Mouse (Mus musculus): Measurements from ENCODE around the gene Prdm2. TPM values are rescaled to one million over a fixed set of nuclear protein-coding genes. Genes with fewer than 3 reads are reported as not detected.

Prdm2 gene
- polyA plus RNA-seq, 1 experiment = 28.6 TPM

- H3K27ac ChIP-seq (ENCODE audit: insufficient read depth, low read length) = no peak overlapping the region
- no peak overlapping the region for H3K4me3 ChIP-seq (ENCODE audit: insufficient read depth, low read length)
- peaks cover 10% of the 10 kb centered on the region for H3K4me1 ChIP-seq (ENCODE audit: control insufficient read depth, insufficient read depth, low read length)
- TF ChIP-seq POLR2A (IDR thresholded peaks at IDR 0.05; ENCODE audit: low read depth, low read length) (no peak), CTCF (IDR thresholded peaks at IDR 0.05; ENCODE audit: borderline replicate concordance, insufficient read depth, low read length) (no peak)
Observed at GRCm38 (mm10) chr4:143190657-143191056, 22.1 kb downstream of the Prdm2 start.

- Histone ChIP-seq H3K4me1 (ENCODE audit: control insufficient read depth, insufficient read depth, low read length) (peaks cover 10% of the 10 kb centered on the region), H3K27ac (ENCODE audit: insufficient read depth, low read length) (no peak overlapping the region), H3K4me3 (ENCODE audit: insufficient read depth, low read length) (no peak overlapping the region)
- no peak for TF ChIP-seq CTCF (IDR thresholded peaks at IDR 0.05; ENCODE audit: borderline replicate concordance, insufficient read depth, low read length)
- no peak for TF ChIP-seq POLR2A (IDR thresholded peaks at IDR 0.05; ENCODE audit: low read depth, low read length)
Observed at GRCm38 (mm10) chr4:143188571-143189191, 24.1 kb downstream of the Prdm2 start.

DNA sequence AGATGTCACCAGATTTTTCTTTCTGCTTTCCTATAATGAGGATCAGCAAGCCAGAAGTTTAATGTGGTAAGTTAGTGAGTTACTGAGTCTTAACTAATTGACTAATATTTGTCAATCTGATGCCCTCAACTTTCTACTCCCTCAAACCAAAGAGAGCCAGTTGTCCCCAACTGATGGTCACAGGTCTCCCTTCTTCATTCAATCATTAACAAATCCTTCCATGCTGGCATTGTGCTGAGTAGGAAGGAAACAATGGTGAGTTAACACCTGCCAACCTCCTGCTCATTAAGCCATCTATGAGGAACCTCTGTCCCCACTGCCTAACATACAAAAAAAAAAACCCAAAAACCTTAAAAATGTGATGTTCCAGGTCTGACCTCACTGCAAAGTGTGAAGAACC lies 26.7 kb downstream of the Prdm2 start:
- TF ChIP-seq POLR2A (IDR thresholded peaks at IDR 0.05; ENCODE audit: low read depth, low read length) (no peak), CTCF (IDR thresholded peaks at IDR 0.05; ENCODE audit: borderline replicate concordance, insufficient read depth, low read length) (no peak)
- Histone ChIP-seq H3K27ac (ENCODE audit: insufficient read depth, low read length) (no peak overlapping the region), H3K4me3 (ENCODE audit: insufficient read depth, low read length) (no peak overlapping the region), H3K4me1 (ENCODE audit: control insufficient read depth, insufficient read depth, low read length) (peaks cover 4% of the 10 kb centered on the region; the same call in 1 of the 2 replicates)

DNA sequence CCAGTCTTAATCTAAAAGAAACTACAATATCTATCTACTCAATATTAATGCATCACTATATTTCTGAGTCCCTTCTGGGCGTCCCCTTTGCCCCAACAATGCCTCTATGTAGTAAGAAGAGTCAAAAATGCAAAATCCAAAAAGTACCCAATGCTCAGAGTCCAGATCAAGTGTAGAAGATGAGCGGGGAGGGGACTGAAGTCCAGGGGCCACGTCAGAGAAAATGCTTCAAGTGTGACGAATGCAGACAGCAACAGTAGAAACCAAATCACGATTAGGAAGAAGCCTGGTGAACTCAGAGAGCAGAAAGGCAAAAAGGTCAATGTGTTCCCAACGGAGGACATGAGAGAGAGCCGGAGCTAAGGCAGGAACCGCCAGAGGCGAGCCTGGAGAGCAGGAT lies 27.3 kb downstream of the Prdm2 start:
- no peaks in the 10 kb centered on the region for H3K4me1 ChIP-seq (ENCODE audit: control insufficient read depth, insufficient read depth, low read length)
- no peak overlapping the region for H3K27ac ChIP-seq (ENCODE audit: insufficient read depth, low read length)
- TF ChIP-seq CTCF (IDR thresholded peaks at IDR 0.05; ENCODE audit: borderline replicate concordance, insufficient read depth, low read length) = no peak
- no peak for TF ChIP-seq POLR2A (IDR thresholded peaks at IDR 0.05; ENCODE audit: low read depth, low read length)
- H3K4me3 ChIP-seq (ENCODE audit: insufficient read depth, low read length) = no peak overlapping the region

DNA sequence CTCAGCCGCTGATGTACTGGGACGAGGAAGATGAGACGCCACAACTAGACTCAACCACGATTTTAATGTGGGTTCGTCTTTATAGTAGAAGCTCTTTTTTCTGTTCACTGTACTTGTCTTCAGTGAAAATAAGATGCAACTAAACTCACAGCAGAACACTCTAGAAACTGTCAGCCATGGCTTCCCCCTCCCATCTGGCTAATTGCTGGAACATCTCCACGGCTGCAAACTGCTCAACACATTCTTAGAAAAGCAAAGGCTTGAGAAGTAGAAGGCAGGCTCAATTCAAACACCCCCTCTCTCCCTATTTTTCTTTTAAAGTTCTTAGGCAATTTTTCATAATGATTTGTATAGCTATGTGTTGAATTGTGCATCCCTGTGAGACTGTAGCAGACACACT lies 29.7 kb downstream of the Prdm2 start:
- H3K4me3 ChIP-seq (ENCODE audit: insufficient read depth, low read length) = no peak overlapping the region
- no peaks in the 10 kb centered on the region for H3K4me1 ChIP-seq (ENCODE audit: control insufficient read depth, insufficient read depth, low read length)
- no peak overlapping the region for H3K27ac ChIP-seq (ENCODE audit: insufficient read depth, low read length)
- TF ChIP-seq POLR2A (IDR thresholded peaks at IDR 0.05; ENCODE audit: low read depth, low read length) (no peak), CTCF (IDR thresholded peaks at IDR 0.05; ENCODE audit: borderline replicate concordance, insufficient read depth, low read length) (no peak)

GRCm38 (mm10) chr4:143180731-143181130 lies 32.1 kb downstream of the Prdm2 start:
- Histone ChIP-seq H3K27ac (ENCODE audit: insufficient read depth, low read length) (no peak overlapping the region), H3K4me3 (ENCODE audit: insufficient read depth, low read length) (no peak overlapping the region), H3K4me1 (ENCODE audit: control insufficient read depth, insufficient read depth, low read length) (no peaks in the 10 kb centered on the region)
- TF ChIP-seq POLR2A (IDR thresholded peaks at IDR 0.05; ENCODE audit: low read depth, low read length) = no peak
- TF ChIP-seq CTCF (IDR thresholded peaks at IDR 0.05; ENCODE audit: borderline replicate concordance, insufficient read depth, low read length) = no peak

DNA sequence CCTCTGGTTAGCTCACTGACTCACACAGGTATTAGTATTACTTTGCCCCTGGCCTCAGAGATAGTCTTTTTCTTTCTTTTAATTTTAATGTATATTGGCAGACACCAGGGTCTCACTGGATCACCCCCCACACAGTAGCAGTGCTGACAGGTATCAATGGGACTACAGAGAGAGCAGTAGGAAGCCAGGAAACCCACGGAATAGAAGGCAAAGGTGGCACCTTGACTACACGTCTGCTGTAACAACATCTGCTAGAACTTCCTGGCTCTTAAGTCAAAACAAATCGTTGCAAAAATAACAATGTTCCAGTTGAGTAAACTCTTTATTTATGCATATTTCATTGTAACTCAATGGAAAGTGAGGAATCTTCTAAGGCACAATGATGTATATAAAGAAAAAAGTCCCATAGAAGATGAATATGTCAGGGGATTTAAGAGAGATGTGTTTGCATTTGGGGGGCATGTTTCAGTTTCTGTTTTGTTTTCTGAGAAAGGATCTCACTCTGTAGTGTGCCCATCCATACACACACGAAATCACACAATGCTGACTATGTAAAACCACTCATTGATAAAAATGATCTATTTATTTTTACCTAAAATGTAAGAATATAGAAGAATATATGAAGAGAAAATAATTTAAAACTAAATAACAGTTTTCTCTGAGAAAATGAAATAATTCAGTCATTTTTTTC lies 41.0 kb downstream of the Prdm2 start:
- Histone ChIP-seq H3K4me1 (ENCODE audit: control insufficient read depth, insufficient read depth, low read length) (no peaks in the 10 kb centered on the region), H3K4me3 (ENCODE audit: insufficient read depth, low read length) (no peak overlapping the region)
- TF ChIP-seq CTCF (IDR thresholded peaks at IDR 0.05; ENCODE audit: borderline replicate concordance, insufficient read depth, low read length) = no peak
- TF ChIP-seq POLR2A (IDR thresholded peaks at IDR 0.05; ENCODE audit: low read depth, low read length) = no peak

GRCm38 (mm10) chr4:143170290-143170689 lies 42.5 kb downstream of the Prdm2 start:
- Histone ChIP-seq H3K4me1 (ENCODE audit: control insufficient read depth, insufficient read depth, low read length) (no peaks in the 10 kb centered on the region), H3K4me3 (ENCODE audit: insufficient read depth, low read length) (no peak overlapping the region), H3K27ac (ENCODE audit: insufficient read depth, low read length) (no peak overlapping the region)
- TF ChIP-seq CTCF (IDR thresholded peaks at IDR 0.05; ENCODE audit: borderline replicate concordance, insufficient read depth, low read length) = no peak
- no peak for TF ChIP-seq POLR2A (IDR thresholded peaks at IDR 0.05; ENCODE audit: low read depth, low read length)

More for the DNA sequence above, 41.0 kb downstream of the Prdm2 start:
- H3K27ac ChIP-seq (ENCODE audit: insufficient read depth, low read length) = no peak overlapping the region

DNA sequence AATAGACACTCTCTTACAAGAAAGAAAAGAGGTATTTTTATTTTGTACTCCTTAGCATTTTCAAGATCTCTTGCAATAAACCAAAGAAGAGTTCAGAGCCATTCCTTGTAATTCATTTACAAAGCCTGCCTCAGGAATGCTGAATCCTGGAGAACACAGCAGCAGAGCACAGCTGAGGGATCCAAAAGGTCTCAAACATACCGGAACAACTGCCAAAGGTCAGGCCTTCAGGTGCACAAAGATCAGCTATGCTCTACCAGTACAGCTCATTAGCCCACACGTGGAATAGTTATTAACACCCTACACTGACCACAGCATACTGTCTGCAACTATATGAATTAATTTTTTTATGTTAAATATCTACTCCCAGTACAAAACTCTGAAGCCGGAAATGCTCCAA lies 44.7 kb downstream of the Prdm2 start:
- Histone ChIP-seq H3K4me1 (ENCODE audit: control insufficient read depth, insufficient read depth, low read length) (0 out of 2 replicates have a peak, but pooled peaks cover 3% of the 10 kb centered on the region), H3K27ac (ENCODE audit: insufficient read depth, low read length) (no peak overlapping the region), H3K4me3 (ENCODE audit: insufficient read depth, low read length) (no peak overlapping the region)
- TF ChIP-seq CTCF (IDR thresholded peaks at IDR 0.05; ENCODE audit: borderline replicate concordance, insufficient read depth, low read length) = no peak
- no peak for TF ChIP-seq POLR2A (IDR thresholded peaks at IDR 0.05; ENCODE audit: low read depth, low read length)

All from embryonic fibroblast, embryonic 13.5 days (primary cell).